Mouse (Mus musculus): ENCODE results near the gene Lrg1.

DNA sequence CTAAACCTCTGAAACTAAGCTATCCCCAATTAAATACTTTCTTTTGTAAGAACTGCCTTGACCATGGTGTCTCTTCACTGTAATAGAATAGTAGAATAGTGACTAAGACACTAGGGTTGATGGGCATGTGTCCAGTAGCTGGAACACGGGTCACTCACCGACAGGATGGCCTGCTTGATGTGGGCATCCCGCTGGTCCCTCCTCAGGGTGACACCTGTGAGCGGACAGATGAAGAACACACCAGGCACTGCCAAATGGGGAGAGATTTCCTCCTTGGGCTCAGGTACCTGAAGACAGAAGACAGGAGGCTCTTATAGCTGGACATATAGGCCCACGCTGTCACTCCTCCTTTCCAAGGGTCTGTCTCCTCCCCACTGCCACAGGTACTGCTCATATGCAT lies 49.6 kb downstream of the Lrg1 start:
- TF ChIP-seq POLR2A (IDR thresholded peaks at IDR 0.05; ENCODE audit: borderline replicate concordance, low read depth, low read length) (no peak), CTCF (IDR thresholded peaks at IDR 0.05; ENCODE audit: low read depth, low read length) (no peak)

All from bone marrow macrophage, adult 2 months (primary cell).